Mouse (Mus musculus) left cerebral cortex, postnatal 14 days (tissue): ENCODE measurements at regions not wholly inside any gene's neighbourhood (a gene's known extent, or its start where the extent isn't known, plus 50 kb on each side); places are given as distances from the start of the nearest gene placed in this dataset.

Experiments
- DNase-seq, 2 experiments: peaks; one replicate each; pipeline ENCODE4 v3.0.0; 2021 to 2022; ENCODE audit warnings: low spot score in 2 of 2, mixed read lengths in 1 of 2
- intact Hi-C: fragments of 180-260 bp; cut with DNase I; formaldehyde crosslinking; loops from one replicate; pipeline ENCODE4 v1.15.1; 2025

DNA sequence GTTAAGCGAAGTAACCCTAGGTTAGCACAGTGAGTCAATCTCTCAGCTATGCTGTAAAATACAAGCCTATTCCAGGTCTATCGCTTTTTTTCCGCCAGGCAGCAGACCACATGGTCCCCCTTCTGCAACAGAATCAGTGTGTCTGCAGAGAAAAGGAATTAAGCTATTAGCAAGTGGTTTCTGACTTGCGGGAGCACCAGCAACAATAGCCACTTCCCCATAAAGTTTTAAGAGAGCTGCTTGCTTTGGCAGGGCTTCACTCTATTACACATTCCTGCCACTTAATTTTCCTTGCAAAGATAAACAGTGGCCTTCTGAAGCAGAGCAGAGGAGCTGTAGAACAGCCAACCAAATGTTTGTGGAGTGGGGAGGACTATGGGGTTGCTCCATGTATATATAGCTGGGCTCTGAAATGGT lies 59.8 kb upstream of the Osmr start:
- no peak for DNase-seq
- intact Hi-C loops, result no loop called here

DNA sequence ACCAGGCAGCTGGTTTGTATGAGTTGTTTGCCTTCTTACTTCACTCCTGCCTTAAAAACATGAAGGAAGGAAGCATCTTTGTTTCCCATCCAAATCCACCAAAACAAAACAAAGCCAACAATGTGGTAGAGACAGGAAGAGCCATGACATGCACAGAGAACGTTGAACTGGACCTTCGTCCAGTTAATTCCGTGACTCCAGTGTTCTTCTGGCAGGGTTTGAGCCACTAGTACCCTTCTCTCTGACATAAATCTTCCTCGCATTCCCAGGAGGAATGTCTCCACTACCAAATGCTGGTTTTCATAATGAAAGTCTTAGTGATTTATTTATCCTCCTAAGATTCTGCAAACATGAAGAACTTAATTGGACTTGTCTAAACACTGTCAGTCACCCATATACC lies 66.7 kb upstream of the Osmr start:
- DNase-seq, result no peak
- intact Hi-C loops, result no loop called here

DNA sequence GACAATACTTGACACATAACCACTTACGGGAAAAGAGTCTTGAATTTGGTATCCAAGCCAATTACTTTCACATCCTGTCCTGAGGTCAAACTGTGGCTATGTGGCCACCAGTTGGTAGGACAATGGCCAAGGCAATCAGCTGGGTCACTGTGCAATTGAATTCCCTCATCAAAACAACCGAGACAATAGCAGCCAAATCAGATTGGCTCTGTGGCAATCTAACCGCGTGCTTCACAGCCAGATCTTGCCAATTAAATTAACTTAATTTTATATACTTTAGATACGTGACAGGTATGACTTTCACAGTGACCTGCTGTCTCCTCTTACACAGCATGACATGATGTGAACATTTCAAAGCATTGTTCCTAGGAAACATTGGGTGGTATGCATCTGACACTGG lies 74.5 kb upstream of the Osmr start:
- intact Hi-C loops, result no loop called here
- DNase-seq, result no peak

DNA sequence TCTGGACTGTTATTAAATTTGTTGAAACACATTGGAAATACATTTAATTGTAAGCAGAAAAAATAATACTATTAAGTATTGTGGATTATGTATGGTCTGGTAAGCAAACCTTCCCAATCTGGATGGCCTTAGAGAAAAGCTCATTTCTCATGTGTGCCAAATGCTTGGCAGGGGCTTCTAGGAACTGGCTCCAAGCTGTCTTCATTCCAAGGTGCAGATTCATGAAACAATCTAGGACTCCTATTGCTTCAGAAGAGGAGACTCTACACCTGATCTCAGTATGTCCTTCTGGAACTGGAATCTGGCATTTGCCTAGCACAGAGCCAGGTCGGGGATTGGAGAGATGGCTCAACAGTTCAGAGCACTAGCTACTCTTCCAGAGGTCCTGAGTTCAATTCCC lies 74.9 kb upstream of the Osmr start:
- intact Hi-C loops, result no loop called here
- DNase-seq, result no peak

DNA sequence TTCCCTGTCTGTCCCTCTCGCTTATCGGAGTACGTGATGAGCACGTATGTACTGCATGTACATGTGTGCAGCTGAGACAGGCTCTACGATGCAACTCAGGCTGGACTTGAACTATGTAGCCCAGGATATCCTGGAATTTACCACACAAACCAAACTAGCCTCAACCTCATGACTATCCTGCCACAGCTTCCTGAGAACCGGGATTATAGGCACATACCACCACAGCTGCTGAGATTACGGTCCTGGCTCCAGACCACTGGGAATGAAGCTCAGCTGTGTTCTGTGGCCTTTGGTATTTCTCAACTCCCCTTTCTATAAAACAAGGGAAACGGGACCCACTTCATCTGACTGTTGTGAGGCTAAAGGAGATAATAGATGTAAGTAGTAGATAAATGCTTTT lies 75.7 kb upstream of the Osmr start:
- intact Hi-C loops, result no loop called here
- no peak for DNase-seq

DNA sequence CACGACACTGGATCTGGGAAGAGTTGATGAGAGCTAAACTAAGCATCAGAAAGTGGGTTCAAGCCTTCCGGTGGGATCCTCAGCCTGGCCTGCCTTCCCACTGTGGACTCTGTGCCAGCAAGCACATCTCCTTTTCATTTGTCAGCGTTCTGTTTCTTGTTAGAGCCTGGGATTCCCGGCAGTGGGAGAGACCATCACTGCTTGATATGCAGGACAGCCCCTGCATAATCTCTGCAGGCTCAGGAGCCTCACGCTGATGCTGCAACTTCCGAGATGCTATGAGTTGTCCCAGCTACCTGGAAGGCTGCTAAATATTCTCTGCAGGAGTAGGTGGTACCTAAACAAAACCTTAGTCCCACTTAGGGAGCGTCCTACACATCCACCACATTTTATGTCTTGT lies 78.8 kb upstream of the Osmr start:
- peak in 1 of 2 experiments; percentile 21 for DNase-seq
- intact Hi-C loops, result no loop called here

DNA sequence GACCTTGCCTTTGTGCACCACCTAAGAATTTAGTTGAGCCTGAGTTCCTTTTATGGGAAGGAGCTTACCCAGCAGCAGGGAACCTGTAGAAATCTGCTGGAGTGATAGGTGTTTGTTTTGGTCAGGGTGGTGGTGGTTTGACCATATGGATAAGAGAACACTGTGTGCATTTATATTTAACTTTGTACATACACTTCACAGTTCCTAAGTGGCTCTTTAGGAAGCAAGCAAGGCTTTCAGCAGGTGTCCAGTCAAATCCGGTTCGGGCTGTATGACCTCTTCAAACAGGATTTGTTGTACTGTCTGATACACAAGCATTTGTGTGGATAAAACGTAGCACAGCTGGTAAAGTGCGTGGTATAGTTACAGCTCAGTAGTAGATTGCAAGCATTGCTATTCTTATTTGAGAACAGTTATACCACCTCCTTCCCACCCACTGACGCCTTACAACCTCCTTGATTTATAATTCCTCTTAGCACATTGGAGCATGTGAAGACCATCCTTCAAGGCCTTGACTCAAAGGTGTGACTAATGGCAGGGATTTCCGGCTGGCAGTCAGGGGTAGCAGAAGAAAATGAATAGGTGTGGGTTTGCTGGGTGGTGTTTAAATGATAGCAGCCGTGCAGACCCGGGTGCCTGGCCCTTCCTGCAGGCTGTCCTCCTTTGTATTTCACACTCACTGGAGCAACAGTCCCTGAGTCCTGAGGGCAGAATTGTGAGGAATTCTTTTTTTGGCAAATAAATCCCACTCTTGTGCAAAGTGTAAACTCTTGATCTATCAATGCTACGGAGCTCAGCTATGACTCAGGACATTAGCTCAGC lies 79.4 kb upstream of the Osmr start:
- peak; percentile 19 to 46 for DNase-seq
- intact Hi-C loops, result no loop called here

- no peak for DNase-seq
- intact Hi-C loops, result no loop called here
Observed at GRCm38 (mm10) chr15:6959911-6960310, 85.1 kb upstream of the Osmr start.

DNA sequence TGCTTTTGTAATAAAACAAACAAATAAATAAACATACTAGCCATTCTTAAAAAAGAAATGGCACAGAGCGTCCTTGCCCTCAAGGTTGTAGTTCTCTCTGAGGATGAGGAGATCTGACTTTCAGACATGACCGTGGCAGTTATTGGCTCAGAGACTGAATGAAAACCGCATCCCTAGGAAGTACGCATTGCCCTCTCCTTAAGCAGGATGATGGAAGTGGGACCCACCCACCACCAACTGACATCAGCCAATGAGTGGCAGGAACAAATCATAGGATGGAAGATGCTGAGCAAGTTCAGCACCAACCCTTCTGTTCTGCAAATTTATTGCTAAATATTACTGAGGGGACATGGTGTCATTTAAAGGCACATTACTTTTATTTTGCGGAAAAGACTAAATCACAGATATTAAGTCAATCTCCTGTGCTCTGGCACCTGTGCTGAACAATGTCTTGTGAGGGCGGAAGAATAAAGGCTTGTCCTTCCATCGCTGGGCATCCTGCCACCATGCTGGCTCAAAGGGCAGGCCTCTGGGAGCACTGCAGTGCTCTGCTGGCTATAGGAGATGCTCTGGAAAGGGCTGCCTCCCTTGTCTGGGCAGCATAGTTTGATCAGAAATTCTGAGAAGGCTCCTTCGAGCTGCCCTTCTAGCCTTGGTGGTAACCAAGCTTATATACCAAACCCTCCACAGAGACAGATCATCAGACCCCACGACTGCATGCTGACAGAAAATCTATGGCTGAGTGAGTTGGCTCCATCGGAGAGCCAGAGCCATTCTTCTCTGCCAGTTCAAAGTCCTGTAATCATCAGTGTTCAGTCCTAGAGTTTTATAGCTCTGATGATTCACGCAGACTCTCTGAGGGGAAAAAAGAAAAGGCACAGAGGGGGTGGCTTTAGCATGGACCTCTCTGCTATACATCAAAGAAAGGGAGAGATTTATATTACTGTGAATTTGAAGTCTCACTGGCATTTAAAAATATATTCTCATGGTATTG lies 86.3 kb upstream of the Osmr start:
- DNase-seq, result no peak
- intact Hi-C loops, result no loop called here

GRCm38 (mm10) chr15:6964635-6965034 lies 89.9 kb upstream of the Osmr start:
- intact Hi-C loops, result no loop called here
- DNase-seq, result no peak

DNA sequence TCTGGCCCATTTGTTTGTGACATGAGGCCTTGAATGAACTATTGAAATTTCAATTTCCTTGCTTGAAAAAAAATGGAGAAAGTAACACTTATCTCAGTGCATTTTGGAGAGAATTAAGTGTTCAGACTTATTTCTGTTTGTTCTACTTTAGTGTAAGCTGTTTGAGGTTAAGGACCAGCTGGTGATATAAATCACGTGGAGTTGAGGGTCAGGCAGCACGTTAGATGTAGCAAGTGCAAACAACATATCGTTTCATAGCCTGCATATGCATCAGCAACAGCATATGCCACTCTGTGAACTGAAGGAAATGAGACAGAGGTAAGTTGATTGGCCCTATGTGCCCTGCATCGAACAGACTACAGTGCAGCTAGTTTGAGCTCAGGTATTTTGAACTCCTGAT lies 90.7 kb upstream of the Osmr start:
- DNase-seq, result no peak
- intact Hi-C loops, result no loop called here

DNA sequence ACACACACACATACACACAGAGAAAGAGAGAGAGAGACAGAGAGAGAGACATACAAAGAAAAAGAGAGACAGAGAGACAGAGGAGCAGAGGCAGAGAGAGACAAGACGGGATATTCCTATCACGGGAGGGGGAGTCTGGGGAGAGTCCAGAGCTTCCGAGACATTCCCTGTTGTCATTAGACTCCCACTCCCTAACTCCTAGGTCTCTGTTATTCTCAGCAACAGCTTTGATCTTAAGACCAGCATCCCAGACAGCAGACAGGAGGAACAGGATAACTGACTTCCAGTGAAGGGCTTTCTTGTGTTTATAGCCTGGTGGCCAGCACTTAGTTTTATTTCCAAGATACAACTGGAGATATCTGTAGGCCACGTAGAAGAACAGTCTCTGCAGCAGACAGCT lies 99.6 kb upstream of the Osmr start:
- intact Hi-C loops, result no loop called here

GRCm38 (mm10) chr15:6981430-6981829 lies 106.7 kb upstream of the Osmr start:
- intact Hi-C loops, result no loop called here
- DNase-seq, result no peak

More for the DNA sequence above, 99.6 kb upstream of the Osmr start:
- no peak for DNase-seq

DNA sequence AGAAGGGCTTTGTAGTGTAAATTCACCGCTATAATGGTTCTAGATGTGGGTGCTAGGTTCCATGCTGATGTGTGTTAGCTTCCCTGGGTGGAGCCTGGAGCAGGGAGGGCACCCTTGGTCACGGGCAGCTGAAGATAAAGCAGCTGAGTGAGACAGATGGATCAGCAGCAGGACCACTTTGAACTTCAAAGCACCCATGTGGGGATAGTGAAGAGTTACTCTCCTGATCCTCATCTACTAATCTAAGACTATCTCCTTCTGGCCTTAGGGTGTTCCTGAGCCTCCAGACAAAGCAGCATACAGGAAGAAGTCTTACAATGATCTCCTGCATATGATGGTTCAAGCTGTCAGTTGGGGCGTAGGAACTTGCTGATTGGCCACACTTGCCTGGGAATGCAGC lies 107.1 kb upstream of the Lifr start:
- DNase-seq, result no peak
- intact Hi-C loops, result no loop called here

DNA sequence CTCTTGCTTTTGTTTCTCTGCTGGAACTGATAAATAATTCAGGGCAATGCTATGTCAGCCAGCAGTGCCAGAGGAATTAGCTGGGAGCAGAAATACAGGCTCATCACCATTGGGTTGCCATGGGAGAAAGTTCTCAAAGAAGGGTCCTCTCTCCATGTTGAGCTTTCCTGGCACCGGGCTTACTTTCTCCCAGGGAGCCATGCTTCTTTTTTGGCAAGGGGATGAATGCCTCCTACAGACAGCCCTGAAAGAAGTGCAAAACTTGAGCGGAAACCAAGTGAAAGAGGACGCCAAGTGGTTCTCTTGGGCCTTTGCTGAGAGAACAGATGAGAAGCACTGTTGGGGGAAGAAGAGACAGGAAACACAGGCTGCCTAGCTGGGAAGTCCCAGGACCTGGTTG lies 102.2 kb upstream of the Lifr start:
- intact Hi-C loops, result loop anchor here (5.0 kb wide), 1 partner anchor 76 kb away; no protein-coding TSS in a partner anchor
- peak; percentile 67 to 90 for DNase-seq

DNA sequence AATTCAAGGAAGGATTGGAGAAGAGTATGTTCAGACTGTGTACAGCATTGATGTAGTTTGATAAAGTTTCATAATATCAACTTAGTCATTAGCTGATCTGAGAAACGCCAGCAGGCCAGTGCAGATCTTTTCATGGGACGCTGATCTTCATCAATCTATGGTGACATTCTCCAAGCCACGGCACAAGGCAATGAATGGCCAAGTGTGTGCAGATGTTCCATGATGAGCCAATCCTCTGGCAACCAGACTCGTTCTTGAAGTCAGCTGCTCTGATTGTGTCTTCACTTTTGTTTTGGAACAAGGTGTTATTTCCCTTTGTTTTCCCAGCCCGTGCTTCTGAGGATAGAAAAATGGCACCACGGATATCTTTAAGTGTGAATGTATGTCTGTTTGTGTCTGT lies 101.3 kb upstream of the Lifr start:
- no peak for DNase-seq
- intact Hi-C loops, result loop anchor here (5.0 kb wide), 1 partner anchor 77 kb away; no protein-coding TSS in a partner anchor

- DNase-seq, result no peak
- intact Hi-C loops, result loop anchor here (5.0 kb wide), 1 partner anchor 139 kb away; no protein-coding TSS in a partner anchor
Observed at GRCm38 (mm10) chr15:6993226-6993625, 97.2 kb upstream of the Lifr start.

GRCm38 (mm10) chr15:6995246-6995645 lies 95.2 kb upstream of the Lifr start:
- intact Hi-C loops, result no loop called here
- DNase-seq, result no peak

DNA sequence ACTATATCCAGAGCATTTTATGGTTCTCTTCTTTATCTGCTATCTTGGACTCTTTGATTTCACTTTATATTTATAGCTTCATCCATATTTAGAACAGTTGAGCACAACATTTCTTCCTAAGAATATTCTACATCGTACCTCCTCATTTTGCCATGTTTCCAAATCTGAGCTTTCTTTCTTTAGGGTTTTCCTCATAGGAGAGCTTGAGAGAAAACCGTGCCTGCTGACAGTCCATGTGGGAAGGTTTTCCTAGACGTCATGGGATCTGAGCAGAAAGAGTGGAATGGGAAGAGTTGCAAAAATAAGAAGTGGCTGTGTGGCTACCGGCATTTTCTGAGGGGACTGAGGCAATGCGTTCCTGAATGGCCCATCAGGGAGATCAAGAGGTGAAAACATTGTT lies 92.5 kb upstream of the Lifr start:
- intact Hi-C loops, result no loop called here

DNA sequence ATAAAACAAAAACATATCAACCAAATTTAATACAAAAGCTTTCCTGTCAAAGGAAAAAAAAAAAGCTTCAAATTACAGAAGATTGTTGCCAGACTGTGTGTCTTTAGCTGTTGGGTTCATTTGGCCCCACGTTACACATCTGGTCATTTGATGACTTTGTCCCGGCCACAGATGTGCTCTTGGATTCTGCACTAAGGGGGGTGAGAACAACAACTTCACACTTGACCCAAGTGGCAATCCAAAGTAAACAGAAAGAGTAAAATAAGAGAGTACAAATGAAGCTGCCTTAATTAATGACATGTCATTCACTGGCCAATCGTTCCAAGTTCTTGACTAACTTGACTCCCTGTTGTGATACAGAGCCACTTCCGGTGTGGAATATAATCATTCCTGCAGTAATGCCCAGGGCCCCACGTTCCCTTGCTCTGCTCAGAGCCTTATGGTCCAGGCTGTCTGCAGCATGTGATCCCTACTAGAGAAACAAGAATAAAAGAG lies 91.8 kb upstream of the Lifr start:
- no peak for DNase-seq
- intact Hi-C loops, result no loop called here

More for the DNA sequence above, 92.5 kb upstream of the Lifr start:
- DNase-seq, result peak; percentile 9 to 33
